Mouse (Mus musculus) embryonic facial prominence, embryonic 15.5 days (tissue): ENCODE measurements around the gene Fgfr1op. TPM values are rescaled to one million over a fixed set of nuclear protein-coding genes. Genes with fewer than 3 reads are reported as not detected.
"Not testable (repeated sequence)": the region's sequence is repeated elsewhere in the genome, so short reads cannot be mapped to it uniquely, and the experiment has no call there.

Source experiments
- ATAC-seq: fragments of 200-750 bp; cut with Nextera tagmentation; 2 replicates; pipeline ENCODE4 v1.8.0; 2017; ENCODE audit warnings: low read depth, moderate TSS enrichment; ENCODE audit not compliant: insufficient number of reproducible peaks, low FRiP score, low TSS enrichment
- H3K27ac ChIP-seq: fragments of 300-500 bp; sonication (generic); replicated peaks from 2 replicates; pipeline ENCODE4 v1.5.1; 2015; ENCODE audit warnings: mild to moderate bottlenecking, inconsistent platforms
- H3K27me3 ChIP-seq: fragments of 300-500 bp; sonication (generic); 2 replicates; pipeline ENCODE4 v1.6.1; 2015; ENCODE audit warnings: inconsistent platforms
- H3K36me3 ChIP-seq: fragments of 300-500 bp; sonication (generic); 2 replicates; pipeline ENCODE4 v1.6.1; 2015; ENCODE audit warnings: mild to moderate bottlenecking, inconsistent platforms
- H3K4me1 ChIP-seq: fragments of 300-500 bp; sonication (generic); 2 replicates; pipeline ENCODE4 v1.6.1; 2015; ENCODE audit warnings: inconsistent platforms
- H3K4me2 ChIP-seq: fragments of 300-500 bp; sonication (generic); replicated peaks from 2 replicates; pipeline ENCODE4 v1.6.1; 2015; ENCODE audit warnings: mild to moderate bottlenecking, inconsistent platforms
- H3K4me3 ChIP-seq: fragments of 300-500 bp; sonication (generic); replicated peaks from 2 replicates; pipeline ENCODE4 v1.5.1; 2015; ENCODE audit warnings: mild to moderate bottlenecking, inconsistent platforms
- H3K9ac ChIP-seq: fragments of 300-500 bp; sonication (generic); 2 replicates; pipeline ENCODE4 v1.6.1; 2015; ENCODE audit warnings: inconsistent platforms
- H3K9me3 ChIP-seq: fragments of 300-500 bp; sonication (generic); replicated peaks from 2 replicates; pipeline ENCODE4 v1.6.1; 2016; ENCODE audit warnings: inconsistent platforms
- WGBS: fragments of 180-500 bp; shearing (Covaris S2); methylation state at CpG from one replicate; pipeline ENCODE4 v1.1.7; 2015; 5-methylcytosine and 5-hydroxymethylcytosine counted together
- polyA plus RNA-seq: library from polyadenylated mRNA; unstranded; fragments of >200 nt; fragmentation: Nextera tagmentation; extraction: Ambion mirVana; gene quantifications from 2 replicates; pipeline ENCODE4 v1.2.1, GENCODE M21; 2015

Fgfr1op gene
- polyA plus RNA-seq, 1 experiment from 2014 or later = 34.6 TPM

- not testable (repeated sequence) for H3K27me3 ChIP-seq, H3K4me1 ChIP-seq, H3K36me3 ChIP-seq, H3K27ac ChIP-seq, H3K9ac ChIP-seq, H3K9me3 ChIP-seq, ATAC-seq
- Histone ChIP-seq H3K4me3 (peak overlapping the region; percentile 56), H3K4me2 (peak overlapping the region; percentile 54)
- 14% methylated on average over 5 of the region's 5 CpGs for WGBS
Measured at GRCm38 (mm10) chr17:8146931-8147330, 18.4 kb upstream of the Fgfr1op start.

GRCm38 (mm10) chr17:8147439-8148316 lies 17.6 kb upstream of the Fgfr1op start, which contains the start of the genes Gm49673 and Rnaset2a:
Gene Gm49673, minus strand, starts transcription at chr17:8147788.
Gene Rnaset2a, minus strand, starts transcription at chr17:8148097.
- not testable (repeated sequence) for H3K36me3 ChIP-seq, H3K9me3 ChIP-seq, H3K9ac ChIP-seq, H3K27ac ChIP-seq, H3K27me3 ChIP-seq, H3K4me1 ChIP-seq
- H3K4me3 ChIP-seq = peak within 1 kb of the TSS; percentile 56
- peak; percentile 96 for ATAC-seq
- 1% methylated on average over 57 of the region's 67 CpGs for WGBS
- peak within 1 kb of the TSS; percentile 54 for H3K4me2 ChIP-seq

GRCm38 (mm10) chr17:8155010-8155409 lies 10.3 kb upstream of the Fgfr1op start:
- 68% methylated on average over 7 of the region's 7 CpGs for WGBS
- H3K4me3 ChIP-seq, H3K27me3 ChIP-seq, H3K36me3 ChIP-seq, ATAC-seq, H3K9me3 ChIP-seq, H3K4me2 ChIP-seq, H3K27ac ChIP-seq, H3K4me1 ChIP-seq, H3K9ac ChIP-seq: not testable (repeated sequence)

GRCm38 (mm10) chr17:8155982-8156381 lies 9.3 kb upstream of the Fgfr1op start:
- H3K9me3 ChIP-seq, ATAC-seq, H3K36me3 ChIP-seq, H3K9ac ChIP-seq, H3K4me3 ChIP-seq, H3K27me3 ChIP-seq, H3K4me2 ChIP-seq, H3K4me1 ChIP-seq, H3K27ac ChIP-seq: not testable (repeated sequence)
- 86% methylated on average over 1 of the region's 8 CpGs for WGBS

- H3K4me3 ChIP-seq, ATAC-seq: not testable (repeated sequence)
Measured at GRCm38 (mm10) chr17:8158627-8159026, 6.7 kb upstream of the Fgfr1op start.

GRCm38 (mm10) chr17:8160969-8161368 lies 4.3 kb upstream of the Fgfr1op start:
- not testable (repeated sequence) for H3K27me3 ChIP-seq, H3K9ac ChIP-seq, H3K27ac ChIP-seq, H3K9me3 ChIP-seq, H3K4me1 ChIP-seq, H3K4me3 ChIP-seq, H3K4me2 ChIP-seq, H3K36me3 ChIP-seq, ATAC-seq
- 47% methylated on average over 3 of the region's 3 CpGs for WGBS

More at GRCm38 (mm10) chr17:8158627-8159026, 6.7 kb upstream of the Fgfr1op start:
- not testable (repeated sequence) for H3K4me2 ChIP-seq, H3K9ac ChIP-seq, H3K27me3 ChIP-seq, H3K4me1 ChIP-seq, H3K36me3 ChIP-seq, H3K27ac ChIP-seq, H3K9me3 ChIP-seq
- no CpG with 5 or more reads among the region's 1 CpGs for WGBS

GRCm38 (mm10) chr17:8165608-8165945 lies 276 bp downstream of the Fgfr1op start:
- WGBS = under 1% methylated on average over 37 of the region's 42 CpGs
- H3K4me2 ChIP-seq = peak overlapping the region; percentile 37; the same call in 1 of the 2 replicates
- H3K36me3 ChIP-seq, H3K9me3 ChIP-seq, ATAC-seq, H3K9ac ChIP-seq, H3K27me3 ChIP-seq, H3K4me1 ChIP-seq: not testable (repeated sequence)
- peak overlapping the region; percentile 54 for H3K4me3 ChIP-seq
- H3K27ac ChIP-seq = 0 out of 2 replicates have a peak overlapping the region, but pooled peaks have one; percentile 55

GRCm38 (mm10) chr17:8165977-8166376 lies 676 bp downstream of the Fgfr1op start:
- H3K27me3 ChIP-seq, H3K9me3 ChIP-seq, ATAC-seq, H3K9ac ChIP-seq, H3K27ac ChIP-seq, H3K4me1 ChIP-seq: not testable (repeated sequence)
- WGBS = 0% methylated on average over 11 of the region's 11 CpGs
- H3K4me3 ChIP-seq = peak overlapping the region; percentile 54
- H3K4me2 ChIP-seq = peak overlapping the region; percentile 37
- peaks cover 11% of the 10 kb centered on the region for H3K36me3 ChIP-seq

GRCm38 (mm10) chr17:8166454-8166853 lies 1.2 kb downstream of the Fgfr1op start:
- Histone ChIP-seq H3K36me3 (peaks cover 14% of the 10 kb centered on the region), H3K4me2 (peak overlapping the region; percentile 37), H3K4me3 (peak overlapping the region; percentile 54; the same call in 1 of the 2 replicates)
- H3K4me1 ChIP-seq, ATAC-seq, H3K27ac ChIP-seq, H3K9me3 ChIP-seq, H3K27me3 ChIP-seq, H3K9ac ChIP-seq: not testable (repeated sequence)
- WGBS = 31% methylated on average over 2 of the region's 3 CpGs

- H3K9me3 ChIP-seq, H3K9ac ChIP-seq, H3K4me3 ChIP-seq, H3K27me3 ChIP-seq, ATAC-seq, H3K27ac ChIP-seq, H3K4me1 ChIP-seq, H3K4me2 ChIP-seq: not testable (repeated sequence)
- WGBS = 86% methylated on average over 6 of the region's 8 CpGs
- peaks cover 19% of the 10 kb centered on the region for H3K36me3 ChIP-seq
Measured at GRCm38 (mm10) chr17:8167436-8167835, 2.1 kb downstream of the Fgfr1op start.

GRCm38 (mm10) chr17:8170331-8170730 lies 5.0 kb downstream of the Fgfr1op start:
- Histone ChIP-seq H3K4me2 (no peak overlapping the region), H3K27ac (no peak overlapping the region), H3K27me3 (no peaks in the 10 kb centered on the region), H3K9me3 (no peaks in the 10 kb centered on the region), H3K36me3 (peaks cover 40% of the 10 kb centered on the region), H3K9ac (no peak overlapping the region), H3K4me1 (no peaks in the 10 kb centered on the region), H3K4me3 (no peak overlapping the region)
- 91% methylated on average over 7 of the region's 7 CpGs for WGBS
- no peak for ATAC-seq

GRCm38 (mm10) chr17:8171081-8171480 lies 5.8 kb downstream of the Fgfr1op start:
- H3K4me3 ChIP-seq = no peak overlapping the region
- H3K27ac ChIP-seq = no peak overlapping the region
- ATAC-seq = no peak
- H3K36me3 ChIP-seq = peaks cover 48% of the 10 kb centered on the region
- no peak overlapping the region for H3K9ac ChIP-seq
- no peaks in the 10 kb centered on the region for H3K9me3 ChIP-seq
- no peaks in the 10 kb centered on the region for H3K4me1 ChIP-seq
- no peaks in the 10 kb centered on the region for H3K27me3 ChIP-seq
- H3K4me2 ChIP-seq = no peak overlapping the region
- WGBS = 68% methylated on average over 4 of the region's 4 CpGs
